Mouse (Mus musculus) liver, embryonic 14.5 days (tissue): ENCODE measurements around the gene Espl1. TPM values are rescaled to one million over a fixed set of nuclear protein-coding genes. Genes with fewer than 3 reads are reported as not detected.

Source experiments
- ATAC-seq: fragments of 200-750 bp; cut with Nextera tagmentation; 2 replicates; pipeline ENCODE4 v1.8.0; 2017; ENCODE audit warnings: moderate number of reproducible peaks, mild to moderate bottlenecking, moderate library complexity; ENCODE audit not compliant: insufficient read depth
- DNase-seq, 3 experiments: peaks; one replicate each; pipeline ENCODE4 v3.0.0-alpha.2; 2012 to 2013; ENCODE audit warnings: low read depth in 3 of 3, low spot score in 3 of 3
- H3K27ac ChIP-seq: fragments of 300-500 bp; sonication (generic); 2 replicates; pipeline ENCODE4 v1.5.1; 2014; ENCODE audit warnings: moderate library complexity, mild to moderate bottlenecking, control low read depth, inconsistent platforms
- H3K27me3 ChIP-seq: fragments of 300-500 bp; sonication (generic); 2 replicates; pipeline ENCODE4 v1.6.1; 2014; ENCODE audit warnings: mild to moderate bottlenecking, low read length, moderate library complexity; ENCODE audit not compliant: control insufficient read depth, insufficient read depth
- H3K36me3 ChIP-seq: fragments of 300-500 bp; sonication (generic); replicated peaks from 2 replicates; pipeline ENCODE4 v1.6.1; 2014; ENCODE audit warnings: low read depth; ENCODE audit not compliant: control insufficient read depth, insufficient read depth
- H3K4me1 ChIP-seq, 2 experiments: fragments of 200-500 bp in 1 of 2; fragments of 300-500 bp in 1 of 2; sonication (generic) in 1 of 2; replicated peaks; 2 replicates each; pipeline ENCODE4 v1.6.1; 2012 to 2014; ENCODE audit warnings: antibody characterized with exemption in 1 of 2, inconsistent platforms in 1 of 2, low read length in 1 of 2; ENCODE audit not compliant: control insufficient read depth in 2 of 2, insufficient read depth in 2 of 2
- H3K4me2 ChIP-seq: fragments of 300-500 bp; sonication (generic); 2 replicates; pipeline ENCODE4 v1.6.1; 2014; ENCODE audit warnings: low read depth, mild to moderate bottlenecking, control low read depth, moderate library complexity
- H3K4me3 ChIP-seq, 2 experiments: fragments of 200-500 bp in 1 of 2; fragments of 300-500 bp in 1 of 2; sonication (generic) in 1 of 2; 2 replicates each; pipeline ENCODE4 v1.5.1; 2012 to 2014; ENCODE audit warnings: low read depth in 2 of 2, low read length in 2 of 2, mild to moderate bottlenecking in 2 of 2, control low read depth in 1 of 2, inconsistent platforms in 1 of 2, moderate library complexity in 1 of 2; ENCODE audit not compliant: insufficient read depth in 1 of 2
- H3K9ac ChIP-seq: fragments of 300-500 bp; sonication (generic); replicated peaks from 2 replicates; pipeline ENCODE4 v1.6.1; 2014; ENCODE audit warnings: mild to moderate bottlenecking, control low read depth, moderate library complexity
- H3K9me3 ChIP-seq: fragments of 300-500 bp; sonication (generic); 2 replicates; pipeline ENCODE4 v1.6.1; 2016; ENCODE audit warnings: low read length, mixed read lengths; ENCODE audit not compliant: control insufficient read depth
- CTCF ChIP-seq: IDR thresholded peaks from 2 replicates; pipeline ENCODE4 v1.5.1; 2016; ENCODE audit warnings: antibody characterized with exemption, low read depth, control low read depth
- EP300 ChIP-seq: IDR thresholded peaks from 2 replicates; pipeline ENCODE4 v1.6.1; 2016; ENCODE audit warnings: antibody characterized with exemption, low read depth
- WGBS: fragments of 180-500 bp; shearing (Covaris S2); extraction: QIAGEN DNeasy Blood & Tissue Kit; methylation state at CpG from one replicate; pipeline ENCODE4 v1.1.7; 2014; ENCODE audit not compliant: insufficient replicate concordance; 5-methylcytosine and 5-hydroxymethylcytosine counted together
- polyA plus RNA-seq, 2 experiments: library from polyadenylated mRNA; depleted of rRNA in 1 of 2; stranded (reverse) in 1 of 2; unstranded in 1 of 2; fragments of >200 nt; fragmentation: Nextera tagmentation in 1 of 2; extraction: Ambion mirVana in 1 of 2; gene quantifications; 2 replicates each; pipeline versions ENCODE4 v1.2.1 to v1.2.3; 2012 to 2014

Espl1 gene
- polyA plus RNA-seq, 2 experiments, result 17.0 to 25.6 TPM

DNA sequence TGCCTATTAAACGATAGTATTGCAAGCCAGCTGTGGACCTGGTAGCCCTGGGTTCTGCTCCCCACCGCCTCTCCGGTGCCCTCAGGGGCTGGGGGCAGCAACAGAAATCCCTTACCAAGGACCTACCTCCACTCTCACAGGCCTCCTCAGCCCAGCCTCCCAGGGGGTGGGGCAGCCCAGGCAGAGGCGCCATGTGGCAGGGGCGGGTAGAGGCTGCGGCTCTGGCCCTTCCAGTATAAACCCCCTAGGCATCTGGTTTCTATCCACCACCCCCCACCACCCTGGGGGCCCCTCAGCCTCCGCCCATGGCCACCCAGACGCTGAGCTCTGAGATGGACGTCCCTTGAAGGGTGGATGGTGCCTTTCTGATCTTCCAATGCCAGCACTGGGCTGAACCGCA lies 74.7 kb downstream of the Espl1 start:
- TF ChIP-seq CTCF (no peak), EP300 (no peak)
- H3K27ac ChIP-seq, result no peak overlapping the region
- DNase-seq (no peak), ATAC-seq (no peak)
- no peaks in the 10 kb centered on the region for H3K9me3 ChIP-seq
- H3K4me1 ChIP-seq, result no peaks in the 10 kb centered on the region
- no peak overlapping the region for H3K9ac ChIP-seq
- H3K36me3 ChIP-seq, result no peaks in the 10 kb centered on the region
- H3K4me2 ChIP-seq, result no peak overlapping the region
- WGBS, result 21% methylated on average over 10 of the region's 10 CpGs
- peaks cover 27% of the 10 kb centered on the region for H3K27me3 ChIP-seq
- H3K4me3 ChIP-seq, result no peak overlapping the region

Other genes with a start within 250 kb of the Espl1 start
- gene Eif4b, start 222.5 kb upstream of the Espl1 start, polyA plus RNA-seq (2012; rRNA removed), result 42.8 and 66.4 TPM in 2 replicates
- gene Eif4b, start 222.5 kb upstream of the Espl1 start, polyA plus RNA-seq (2014; fragmentation: Nextera tagmentation; extraction: Ambion mirVana), result 47.8 and 57.5 TPM in 2 replicates
- 4.9 and 5.2 TPM in 2 replicates for gene Tns2, start 195.9 kb upstream of the Espl1 start, polyA plus RNA-seq (2012; rRNA removed)
- gene Tns2, start 195.9 kb upstream of the Espl1 start, polyA plus RNA-seq (2014; fragmentation: Nextera tagmentation; extraction: Ambion mirVana), result 3.7 and 4.3 TPM in 2 replicates
- 11.9 and 12.5 TPM in 2 replicates for gene Spryd3, start 160.0 kb upstream of the Espl1 start, polyA plus RNA-seq (2012; rRNA removed)
- 8.8 and 9.1 TPM in 2 replicates for gene Spryd3, start 160.0 kb upstream of the Espl1 start, polyA plus RNA-seq (2014; fragmentation: Nextera tagmentation; extraction: Ambion mirVana)
- 0.66 and 0.90 TPM in 2 replicates for gene Igfbp6, start 151.9 kb upstream of the Espl1 start, polyA plus RNA-seq (2012; rRNA removed)
- 0.95 and 1.6 TPM in 2 replicates for gene Igfbp6, start 151.9 kb upstream of the Espl1 start, polyA plus RNA-seq (2014; fragmentation: Nextera tagmentation; extraction: Ambion mirVana)
- 34.4 and 36.4 TPM in 2 replicates for gene Soat2, start 145.7 kb upstream of the Espl1 start, polyA plus RNA-seq (2012; rRNA removed)
- gene Soat2, start 145.7 kb upstream of the Espl1 start, polyA plus RNA-seq (2014; fragmentation: Nextera tagmentation; extraction: Ambion mirVana), result 21.9 and 25.5 TPM in 2 replicates
- 10.2 and 14.9 TPM in 2 replicates for gene Zfp740, start 93.0 kb upstream of the Espl1 start, polyA plus RNA-seq (2012; rRNA removed)
- 11.7 and 12.0 TPM in 2 replicates for gene Zfp740, start 93.0 kb upstream of the Espl1 start, polyA plus RNA-seq (2014; fragmentation: Nextera tagmentation; extraction: Ambion mirVana)
- gene Csad, start 91.5 kb upstream of the Espl1 start, polyA plus RNA-seq (2012; rRNA removed), result 14.9 and 17.9 TPM in 2 replicates
- 22.6 and 24.0 TPM in 2 replicates for gene Csad, start 91.5 kb upstream of the Espl1 start, polyA plus RNA-seq (2014; fragmentation: Nextera tagmentation; extraction: Ambion mirVana)
- gene Itgb7, start 64.3 kb upstream of the Espl1 start, polyA plus RNA-seq (2012; rRNA removed), result 1.6 and 2.7 TPM in 2 replicates
- gene Itgb7, start 64.3 kb upstream of the Espl1 start, polyA plus RNA-seq (2014; fragmentation: Nextera tagmentation; extraction: Ambion mirVana), result 5.6 and 5.7 TPM in 2 replicates
- gene Rarg, start 38.7 kb upstream of the Espl1 start, polyA plus RNA-seq (2012; rRNA removed), result 2.3 and 2.5 TPM in 2 replicates
- 1.9 and 2.1 TPM in 2 replicates for gene Rarg, start 38.7 kb upstream of the Espl1 start, polyA plus RNA-seq (2014; fragmentation: Nextera tagmentation; extraction: Ambion mirVana)
- 0.04 TPM in 1 of 2 replicates, not detected in the other for gene Gm9918, start 25.7 kb upstream of the Espl1 start, polyA plus RNA-seq (2012; rRNA removed)
- 0.04 TPM in 1 of 2 replicates, not detected in the other for gene Gm9918, start 25.7 kb upstream of the Espl1 start, polyA plus RNA-seq (2014; fragmentation: Nextera tagmentation; extraction: Ambion mirVana)
- gene Mfsd5, start 16.8 kb upstream of the Espl1 start, polyA plus RNA-seq (2012; rRNA removed), result 13.4 and 15.4 TPM in 2 replicates
- gene Mfsd5, start 16.8 kb upstream of the Espl1 start, polyA plus RNA-seq (2014; fragmentation: Nextera tagmentation; extraction: Ambion mirVana), result 21.2 and 23.5 TPM in 2 replicates
- gene Pfdn5, start 29.9 kb downstream of the Espl1 start, polyA plus RNA-seq (2012; rRNA removed), result 42.1 and 82.2 TPM in 2 replicates
- gene Pfdn5, start 29.9 kb downstream of the Espl1 start, polyA plus RNA-seq (2014; fragmentation: Nextera tagmentation; extraction: Ambion mirVana), result 149 and 156 TPM in 2 replicates
- gene Myg1, start 35.4 kb downstream of the Espl1 start, polyA plus RNA-seq (2012; rRNA removed), result 26.7 and 32.5 TPM in 2 replicates
- gene Myg1, start 35.4 kb downstream of the Espl1 start, polyA plus RNA-seq (2014; fragmentation: Nextera tagmentation; extraction: Ambion mirVana), result 43.2 and 45.4 TPM in 2 replicates
- 31.0 and 33.7 TPM in 2 replicates for gene Aaas, start 54.5 kb downstream of the Espl1 start, polyA plus RNA-seq (2012; rRNA removed)
- gene Aaas, start 54.5 kb downstream of the Espl1 start, polyA plus RNA-seq (2014; fragmentation: Nextera tagmentation; extraction: Ambion mirVana), result 44.3 and 48.9 TPM in 2 replicates
- gene Sp7, start 70.9 kb downstream of the Espl1 start, polyA plus RNA-seq (2012; rRNA removed), result 0.01 and 0.07 TPM in 2 replicates
- 0.04 TPM in 1 of 2 replicates, not detected in the other for gene Sp7, start 70.9 kb downstream of the Espl1 start, polyA plus RNA-seq (2014; fragmentation: Nextera tagmentation; extraction: Ambion mirVana)
- 9.2 and 9.5 TPM in 2 replicates for gene Sp1, start 109.9 kb downstream of the Espl1 start, polyA plus RNA-seq (2012; rRNA removed)
- 5.0 and 5.4 TPM in 2 replicates for gene Sp1, start 109.9 kb downstream of the Espl1 start, polyA plus RNA-seq (2014; fragmentation: Nextera tagmentation; extraction: Ambion mirVana)
- 0.05 and 0.06 TPM in 2 replicates for gene Amhr2, start 149.1 kb downstream of the Espl1 start, polyA plus RNA-seq (2012; rRNA removed)
- 0.11 and 0.23 TPM in 2 replicates for gene Amhr2, start 149.1 kb downstream of the Espl1 start, polyA plus RNA-seq (2014; fragmentation: Nextera tagmentation; extraction: Ambion mirVana)
- 69.0 and 84.6 TPM in 2 replicates for gene Prr13, start 162.8 kb downstream of the Espl1 start, polyA plus RNA-seq (2012; rRNA removed)
- gene Prr13, start 162.8 kb downstream of the Espl1 start, polyA plus RNA-seq (2014; fragmentation: Nextera tagmentation; extraction: Ambion mirVana), result 111 and 117 TPM in 2 replicates
- 185 and 221 TPM in 2 replicates for gene Pcbp2, start 174.3 kb downstream of the Espl1 start, polyA plus RNA-seq (2012; rRNA removed)
- gene Pcbp2, start 174.3 kb downstream of the Espl1 start, polyA plus RNA-seq (2014; fragmentation: Nextera tagmentation; extraction: Ambion mirVana), result 93.3 and 103 TPM in 2 replicates
- gene Gm10337, start 207.5 kb downstream of the Espl1 start, polyA plus RNA-seq (2012; rRNA removed), result not detected in 2 replicates
- gene Gm10337, start 207.5 kb downstream of the Espl1 start, polyA plus RNA-seq (2014; fragmentation: Nextera tagmentation; extraction: Ambion mirVana), result not detected in 2 replicates
- 0.77 and 1.3 TPM in 2 replicates for gene Map3k12, start 220.8 kb downstream of the Espl1 start, polyA plus RNA-seq (2012; rRNA removed)
- 0.78 and 1.1 TPM in 2 replicates for gene Map3k12, start 220.8 kb downstream of the Espl1 start, polyA plus RNA-seq (2014; fragmentation: Nextera tagmentation; extraction: Ambion mirVana)
- gene Tarbp2, start 221.9 kb downstream of the Espl1 start, polyA plus RNA-seq (2012; rRNA removed), result 39.6 and 40.9 TPM in 2 replicates
- gene Tarbp2, start 221.9 kb downstream of the Espl1 start, polyA plus RNA-seq (2014; fragmentation: Nextera tagmentation; extraction: Ambion mirVana), result 31.5 and 40.2 TPM in 2 replicates
- 1.2 and 1.4 TPM in 2 replicates for gene Npff, start 228.7 kb downstream of the Espl1 start, polyA plus RNA-seq (2012; rRNA removed)
- gene Npff, start 228.7 kb downstream of the Espl1 start, polyA plus RNA-seq (2014; fragmentation: Nextera tagmentation; extraction: Ambion mirVana), result 0.19 and 0.94 TPM in 2 replicates